Mouse (Mus musculus): ENCODE data around the gene Tas2r129.
"Not testable (repeated sequence)": the region's sequence is repeated elsewhere in the genome, so short reads cannot be mapped to it uniquely, and the experiment has no call there.

Gene Tas2r129

DNA sequence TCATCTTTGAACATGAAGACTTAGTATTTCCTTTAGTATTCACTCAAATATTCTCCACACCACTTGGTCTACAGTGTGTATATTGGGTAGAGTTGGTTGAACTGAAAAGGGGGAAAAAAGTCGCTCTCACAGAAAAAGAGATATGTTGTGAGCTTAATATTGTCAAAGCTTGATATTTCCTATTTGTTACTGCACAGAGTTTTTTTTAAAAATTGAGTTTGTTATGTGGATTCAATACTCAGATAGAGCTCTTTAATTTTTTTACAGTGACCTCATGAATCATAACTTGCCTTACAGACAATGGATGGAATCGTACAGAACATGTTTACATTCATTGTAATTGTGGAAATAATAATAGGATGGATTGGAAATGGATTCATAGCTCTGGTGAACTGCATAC lies at the start of gene Tas2r129:
Tas2r129 (plus strand) TSS at position 301 of the 400 bp plus-strand sequence.
- DNase-seq (ENCODE audit: low read depth, low spot score): no peak

DNA sequence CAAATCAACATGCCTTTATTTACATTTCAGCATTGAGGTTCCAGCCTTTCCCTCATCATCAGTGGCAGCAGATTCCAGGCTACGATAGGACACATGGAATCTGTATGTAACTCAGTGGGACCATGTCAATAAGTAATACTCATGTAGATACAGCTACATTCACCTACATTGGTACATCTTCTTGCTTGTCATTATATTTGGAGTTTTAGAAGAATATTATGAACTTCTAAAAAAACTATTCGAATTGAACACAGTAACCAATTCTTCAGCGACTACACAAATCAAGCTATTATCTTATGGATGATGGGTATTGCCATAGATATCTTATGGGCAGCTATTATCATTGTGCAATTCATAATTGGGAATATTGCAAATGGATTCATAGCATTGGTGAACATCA lies 41.6 kb upstream of the Tas2r129 start, which contains the start of gene Tas2r125:
Tas2r125 (plus strand) TSS at position 301 of the 400 bp plus-strand sequence.
- no peak for DNase-seq (ENCODE audit: low read depth, low spot score)

DNA sequence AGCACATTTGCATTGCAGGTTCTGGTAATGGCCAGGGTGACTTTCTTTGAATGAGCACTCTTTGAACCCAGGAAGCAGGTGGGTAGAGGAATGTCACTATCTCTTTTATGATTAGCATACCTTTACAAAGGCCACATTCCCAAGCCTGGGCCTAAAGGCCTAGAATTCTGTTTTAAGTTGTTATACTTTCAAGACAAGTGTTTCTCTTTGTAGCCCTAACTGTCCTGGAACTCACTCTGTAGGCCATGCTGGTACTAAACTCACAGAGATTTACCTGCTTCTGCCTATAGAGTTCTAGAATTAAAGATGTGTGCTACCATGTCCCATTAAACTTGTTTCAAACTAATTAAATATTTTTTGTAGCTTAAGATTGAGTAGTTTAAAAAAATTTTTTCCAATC lies 9.5 kb upstream of the Tas2r129 start:
- DNase-seq (ENCODE audit: low read depth, low spot score): not testable (repeated sequence)

DNA sequence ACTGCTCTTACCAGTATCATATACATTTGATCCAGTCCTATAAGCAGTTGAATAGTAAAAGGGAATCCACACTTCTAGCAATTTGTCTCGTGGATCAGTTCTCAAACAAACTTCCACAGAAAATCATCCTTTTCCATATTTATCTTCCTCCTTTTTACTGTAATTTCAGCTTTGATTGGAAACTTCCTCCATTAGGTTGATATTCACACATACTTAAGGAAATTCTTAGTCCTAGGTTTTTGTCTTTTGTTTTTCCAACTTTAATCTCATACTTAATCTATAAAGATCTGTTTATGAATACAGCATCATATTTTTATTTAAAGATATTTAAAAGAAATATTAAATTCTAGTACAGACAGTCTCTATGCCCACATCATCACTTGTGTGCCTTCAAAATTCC lies 6.9 kb downstream of the Tas2r129 start, which contains the start of gene Tas2r131:
Tas2r131 (minus strand) TSS at position 101 of the 400 bp plus-strand sequence.
- DNase-seq (ENCODE audit: low read depth, low spot score): no peak

DNA sequence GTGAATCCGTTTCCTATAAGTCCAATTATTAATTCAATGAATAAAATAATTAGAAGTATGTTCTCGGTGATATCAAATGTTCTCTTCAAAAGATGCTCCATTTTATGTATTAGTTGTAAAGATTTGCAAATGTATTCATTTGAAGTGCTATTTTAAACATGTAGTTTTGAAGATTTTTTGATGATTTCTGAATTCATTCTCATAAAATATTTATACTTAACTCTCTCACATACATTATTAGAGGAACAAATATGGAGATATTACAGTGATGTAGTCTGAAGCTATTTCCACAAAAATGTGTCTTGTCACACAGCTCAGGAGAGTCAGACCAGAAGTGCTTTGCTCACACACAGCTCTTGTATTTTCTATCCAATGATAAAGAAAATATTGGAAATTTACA lies 30.0 kb downstream of the Tas2r129 start, which contains the start of gene Tas2r109:
Tas2r109 (minus strand) TSS at position 101 of the 400 bp plus-strand sequence.
- no peak for DNase-seq (ENCODE audit: low read depth, low spot score)
